Mouse (Mus musculus): ENCODE measurements around the gene Tbcd. TPM values are rescaled to one million over a fixed set of nuclear protein-coding genes. Genes with fewer than 3 reads are reported as not detected.
A peak's percentile ranks its signal among the peaks of the same experiment; 100 is the strongest.

The Tbcd gene
- 10 to 100 TPM; 18.4 to 18.8 TPM for total RNA-seq (2021)
- long read RNA-seq, experiment 1, full-length matches to known transcripts, result 2 of 5 reads
- long read RNA-seq, experiment 1, partial matches to known transcripts, result 2 of 5 reads
- long read RNA-seq, experiment 1, other reads (novel, unspliced or antisense), result 1 of 5 reads
- long read RNA-seq, experiment 2, partial matches to known transcripts, result 5 of 6 reads
- long read RNA-seq, experiment 2, other reads (novel, unspliced or antisense), result 0 of 6 reads

DNA sequence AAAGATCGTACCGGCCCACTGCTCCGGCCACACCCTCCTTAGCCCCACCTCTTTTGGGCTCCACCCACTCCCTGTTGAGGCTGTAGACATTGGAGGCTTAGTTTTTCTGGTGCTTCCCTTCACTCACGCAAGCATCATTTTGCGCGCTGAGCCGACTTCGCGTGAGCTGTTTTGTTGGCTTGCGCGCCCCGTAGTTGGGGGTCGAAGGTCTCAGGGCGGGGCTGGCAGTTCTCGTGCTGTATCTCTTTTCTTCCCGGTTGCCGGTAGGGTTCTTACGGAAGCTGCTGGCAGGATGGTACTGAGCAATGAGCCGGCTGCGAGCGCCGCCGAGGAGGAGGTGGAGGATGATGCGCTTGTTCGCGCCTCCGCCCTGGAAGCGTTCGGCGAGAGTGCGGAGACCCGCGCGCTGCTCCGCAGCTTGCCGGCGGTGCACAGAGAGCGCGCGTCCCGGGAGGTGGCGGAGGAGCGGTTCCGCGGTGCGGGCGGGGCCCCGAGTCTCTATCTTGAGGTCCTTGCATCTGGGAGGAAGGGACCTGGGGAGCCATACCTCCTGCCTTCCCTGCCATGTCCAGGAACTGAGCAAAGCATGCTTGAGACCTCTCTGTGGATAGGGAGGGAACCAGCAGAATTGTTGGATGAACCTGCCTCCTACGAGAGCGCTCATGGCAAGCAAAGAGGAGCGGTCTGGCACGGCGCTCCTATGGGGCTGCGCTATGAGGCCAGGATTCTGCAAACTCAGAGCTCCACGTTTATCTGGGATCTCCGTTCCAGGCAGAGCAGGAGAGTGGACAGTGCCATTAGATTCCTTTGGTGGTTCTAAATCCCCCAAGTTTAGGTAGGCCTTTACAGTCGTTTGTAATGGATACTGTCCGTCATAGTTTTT is at the start of gene Tbcd:
Gene Tbcd, plus strand, starts transcription at position 197 of the 883 bp plus-strand sequence.
- DNase-seq, result peak; percentile 93

DNA sequence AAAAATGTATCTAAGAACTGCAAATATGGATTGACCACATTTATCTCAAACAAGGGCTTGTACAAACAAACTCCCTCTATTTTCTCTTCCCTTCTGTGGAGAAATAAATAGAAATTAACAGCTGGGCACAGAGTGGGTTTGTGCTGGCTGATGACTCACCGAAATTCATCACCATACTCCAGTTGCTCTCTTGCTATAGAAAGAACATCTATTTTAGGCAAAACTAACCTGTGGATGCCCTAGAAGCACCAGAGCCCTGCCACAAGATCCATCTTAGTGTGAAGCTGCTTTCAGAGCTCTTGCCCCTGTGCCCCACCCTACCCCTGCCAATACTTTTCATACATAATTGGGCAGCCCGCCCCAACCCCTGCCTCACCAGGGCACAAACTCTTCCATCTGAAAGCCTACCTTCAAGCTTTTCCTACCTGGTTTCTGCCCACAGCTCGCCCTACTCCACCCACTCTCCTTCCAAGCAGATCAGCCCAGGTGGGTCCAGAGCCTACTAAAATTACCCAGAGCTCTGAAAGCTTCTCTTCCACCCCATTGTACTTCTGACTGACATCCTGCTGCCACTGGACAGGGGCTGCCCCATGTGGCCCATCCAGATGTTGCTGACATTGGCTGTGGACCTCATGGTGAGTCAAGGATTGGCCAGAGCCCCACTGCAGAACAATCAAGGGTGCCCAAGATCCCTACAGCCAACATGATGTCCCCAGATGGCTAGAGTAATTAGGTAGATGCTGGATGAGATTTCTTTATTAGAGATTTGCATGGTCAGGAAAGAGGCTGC is 44.2 kb upstream of the Tbcd start:
- no peak for DNase-seq

DNA sequence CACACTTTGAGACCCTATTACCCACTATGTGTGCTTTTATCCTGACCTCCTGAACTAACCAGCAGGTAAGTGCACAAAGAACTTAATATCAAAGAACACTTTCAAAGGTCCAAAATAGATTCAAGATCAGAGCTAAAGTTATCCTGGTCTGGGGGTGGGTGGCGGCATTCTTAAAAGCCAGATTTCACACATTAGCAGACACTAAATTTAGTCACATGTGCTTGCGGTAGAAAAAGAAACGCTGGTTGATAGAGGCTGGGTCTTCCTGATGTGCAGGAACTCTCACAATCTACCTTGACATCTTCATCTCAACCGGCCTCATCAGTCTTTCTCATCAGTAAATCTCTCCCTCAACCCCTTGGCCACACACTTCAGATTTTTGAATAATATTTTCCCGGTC is 37.0 kb upstream of the Tbcd start:
- no peak for DNase-seq

DNA sequence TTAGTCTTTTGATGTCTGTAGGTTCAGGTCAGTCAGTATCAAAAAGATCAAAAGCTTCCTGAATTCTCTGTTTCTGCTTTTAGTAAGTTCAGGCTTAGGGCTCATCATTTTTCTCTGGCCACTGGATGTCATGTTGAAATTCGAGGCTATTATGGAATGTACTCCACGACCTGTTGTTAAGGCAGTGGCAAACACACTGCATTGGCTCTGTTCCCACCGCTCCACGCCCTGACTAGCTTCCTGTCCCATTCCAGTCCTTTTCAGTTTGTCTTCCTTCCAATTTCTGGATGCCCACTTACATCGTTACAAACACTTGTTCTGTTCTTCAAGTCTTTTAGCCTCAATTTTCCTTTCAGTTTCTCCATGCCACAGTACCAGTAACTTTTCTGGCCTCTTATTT is 36.4 kb upstream of the Tbcd start:
- DNase-seq, result peak; percentile 17

DNA sequence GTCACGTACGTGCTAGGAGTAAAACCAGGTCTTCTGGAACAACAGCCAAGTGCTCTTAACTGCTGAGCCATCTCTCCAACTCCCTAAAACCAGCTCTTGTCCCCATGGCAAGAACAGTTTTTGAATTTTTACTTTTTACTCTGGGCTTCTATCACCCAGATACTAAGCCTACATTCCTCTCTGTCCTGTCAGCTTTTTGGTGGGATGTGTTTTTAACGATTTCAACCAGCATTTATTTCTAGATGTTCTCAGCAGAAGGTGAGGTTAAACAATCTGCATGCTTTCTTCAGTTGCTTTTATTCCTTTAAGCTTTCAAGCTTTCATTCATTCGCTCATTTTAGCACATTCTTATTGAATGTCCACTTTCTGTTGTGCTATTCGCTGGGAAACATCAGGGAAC is 33.8 kb upstream of the Tbcd start:
- DNase-seq, result no peak

DNA sequence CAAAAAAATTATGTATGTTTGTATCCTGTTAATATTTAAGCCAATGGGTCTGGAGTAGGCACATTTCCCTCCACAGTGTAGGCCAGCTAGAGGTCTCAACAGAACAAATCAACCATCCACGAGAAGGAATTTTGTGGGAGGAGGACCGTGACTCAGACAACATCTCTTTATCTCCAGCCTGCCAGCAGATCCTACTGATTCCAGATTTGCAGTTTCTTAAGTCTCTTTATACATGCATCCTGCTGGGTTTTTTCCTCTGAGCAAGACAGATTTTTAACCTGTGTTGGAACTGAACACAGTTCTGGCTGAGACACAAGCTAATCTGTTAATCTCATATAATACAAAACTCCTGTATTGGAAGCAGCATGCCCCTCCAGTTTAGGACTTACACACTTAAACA is 32.8 kb upstream of the Tbcd start:
- no peak for DNase-seq

DNA sequence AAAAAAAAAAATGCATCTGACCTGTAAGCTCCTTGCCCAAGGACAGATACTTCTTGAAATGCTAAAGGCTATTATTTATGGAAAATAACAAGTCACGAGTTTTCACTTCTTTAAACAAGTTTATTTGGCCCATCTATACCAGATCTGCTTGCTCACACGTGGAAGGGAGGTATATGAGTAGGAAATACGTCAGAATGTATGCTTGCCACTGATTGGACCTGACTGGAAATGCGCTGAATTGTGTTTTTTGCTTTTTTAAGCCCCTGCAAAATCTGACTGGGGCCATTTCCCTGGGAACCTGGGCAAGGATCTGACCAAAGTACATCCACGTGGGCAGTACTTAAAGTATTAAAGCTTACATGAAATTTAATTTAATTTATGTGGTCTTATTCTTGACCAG is 31.4 kb upstream of the Tbcd start:
- no peak for DNase-seq

DNA sequence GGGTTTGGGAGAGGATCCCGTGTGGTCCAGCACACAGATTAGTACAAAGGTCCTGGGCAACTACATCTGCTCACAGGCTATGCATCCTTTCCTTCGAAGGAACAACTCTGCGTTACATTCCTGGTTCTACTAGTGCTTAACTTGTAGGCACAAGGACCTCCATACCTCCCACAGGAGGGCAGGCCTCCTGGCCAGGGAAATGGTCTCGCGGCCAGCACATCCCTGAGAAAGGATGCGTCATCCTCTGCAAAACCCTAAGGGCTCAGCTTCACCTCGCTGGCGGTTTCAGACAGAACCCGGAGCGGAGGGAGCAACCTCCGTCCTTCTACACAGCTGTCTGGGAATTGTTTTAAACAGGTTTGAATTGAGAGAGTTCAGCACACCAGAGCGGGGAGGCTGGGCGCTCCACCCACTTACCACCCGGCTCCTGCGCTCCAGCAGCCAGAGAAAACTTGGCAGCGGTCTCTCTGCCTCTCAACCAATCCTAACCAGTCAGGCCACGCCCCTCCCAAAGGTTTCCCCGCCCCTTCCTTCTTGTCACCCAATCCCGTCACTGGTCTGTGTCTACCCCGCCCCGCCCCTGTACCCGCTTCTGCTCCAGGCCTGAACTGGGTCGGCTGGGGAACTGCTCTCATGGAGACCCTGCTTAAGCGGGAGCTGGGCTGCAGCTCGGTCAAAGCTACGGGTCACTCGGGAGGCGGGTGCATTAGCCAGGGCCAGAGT is 30.8 kb upstream of the Tbcd start, which contains the start of gene Fn3krp:
Gene Fn3krp, plus strand, starts transcription at position 572 of the 723 bp plus-strand sequence.
- peak; percentile 98 for DNase-seq

DNA sequence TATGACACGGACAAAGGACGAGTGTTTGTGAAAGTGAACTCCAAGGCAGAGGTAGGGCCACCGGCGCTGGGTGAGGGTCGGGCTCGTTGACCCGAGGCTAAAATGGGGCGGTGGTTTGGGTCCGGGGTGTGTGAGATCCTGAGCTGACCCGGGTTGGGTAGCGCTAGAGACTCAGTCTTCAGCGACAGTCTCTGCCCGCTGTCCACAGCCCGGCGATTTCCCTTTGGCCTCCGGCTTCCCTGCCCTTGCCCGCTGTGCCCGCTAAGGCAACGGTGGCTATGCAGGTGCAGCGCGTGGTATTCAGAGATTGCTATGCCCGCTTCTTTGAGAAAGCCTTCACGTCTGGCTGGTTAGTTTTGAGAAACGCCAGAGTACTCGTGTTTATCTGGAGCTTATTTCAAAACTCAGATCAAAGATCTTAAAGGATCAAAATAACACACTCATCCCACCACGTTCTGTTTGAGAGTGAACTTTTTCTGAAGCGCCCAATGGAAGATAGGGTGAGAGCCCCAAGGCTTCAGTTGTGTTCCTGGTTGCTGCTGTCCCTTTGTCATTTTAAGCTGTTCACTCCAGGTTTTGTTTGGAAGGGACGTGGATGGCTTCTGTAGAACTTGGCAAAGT is 30.1 kb upstream of the Tbcd start:
- no peak for DNase-seq

DNA sequence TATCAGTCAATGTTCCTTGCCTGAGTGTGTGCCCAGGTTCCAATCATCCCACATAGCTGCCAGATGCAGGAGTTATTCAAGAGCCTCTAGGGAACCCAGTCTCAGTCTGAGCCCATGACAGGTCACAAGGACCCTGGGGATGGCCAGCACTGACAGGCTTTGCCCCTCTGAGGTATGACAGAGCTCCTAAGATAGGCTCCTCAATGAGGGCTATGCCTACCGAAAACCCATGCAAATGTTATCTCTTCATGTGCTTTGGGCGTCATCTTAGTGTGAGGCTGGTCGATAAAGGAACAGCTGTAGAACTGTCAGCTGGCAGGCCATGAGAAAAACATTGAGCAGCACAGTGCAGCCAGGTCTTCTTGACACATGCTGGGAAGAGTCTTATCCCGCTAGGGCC is 18.4 kb upstream of the Tbcd start:
- DNase-seq, result no peak

DNA sequence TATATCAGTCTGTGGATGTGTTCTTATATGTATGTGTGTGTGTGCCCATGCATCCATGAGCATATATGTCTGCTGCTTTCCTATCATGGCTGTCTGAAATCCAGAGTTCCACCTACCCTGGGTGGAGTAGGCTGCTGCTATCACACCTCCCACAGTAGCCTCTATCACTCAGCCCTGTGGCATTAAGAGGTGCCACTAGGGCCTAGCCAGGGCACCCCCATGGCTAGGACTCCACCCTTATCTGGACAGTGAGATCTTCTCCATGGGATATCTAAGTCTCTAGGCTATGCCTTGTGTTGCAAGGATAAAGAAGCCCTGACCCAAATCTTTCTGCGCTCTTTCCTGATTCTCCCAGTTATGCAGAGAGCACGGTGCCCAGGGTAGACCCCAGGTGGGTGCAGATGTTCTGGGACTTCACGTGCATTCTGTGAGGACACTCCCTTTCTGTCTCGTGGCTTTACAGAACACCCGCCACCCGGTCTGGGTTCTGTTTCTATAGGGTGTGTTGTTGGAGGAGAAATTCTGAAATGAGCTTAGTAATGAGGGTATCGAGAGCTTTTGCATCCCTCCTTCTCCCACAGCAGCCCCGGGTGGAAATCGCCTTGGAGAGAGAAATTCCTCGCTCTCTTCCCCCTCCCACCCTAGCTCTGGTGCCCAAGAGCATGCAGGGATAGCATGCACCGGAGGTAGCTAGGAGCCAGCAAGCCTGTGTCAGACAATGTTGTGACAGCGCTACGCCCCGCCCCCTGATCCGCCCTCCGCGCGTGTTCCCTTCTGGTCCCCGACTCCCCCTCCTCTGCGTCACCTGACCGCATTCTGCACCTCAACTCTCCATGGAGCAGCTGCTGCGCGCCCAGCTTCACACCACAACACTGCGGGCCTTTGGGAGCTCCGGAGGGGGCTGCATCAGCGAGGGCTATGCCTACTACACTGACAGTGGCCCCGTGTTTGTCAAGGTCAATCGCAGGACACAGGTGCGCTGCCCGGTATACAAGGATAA is 17.3 kb upstream of the Tbcd start, which contains the start of gene Fn3k:
Gene Fn3k, plus strand, starts transcription at position 758 of the 1,000 bp plus-strand sequence.
- peak; percentile 70 for DNase-seq

DNA sequence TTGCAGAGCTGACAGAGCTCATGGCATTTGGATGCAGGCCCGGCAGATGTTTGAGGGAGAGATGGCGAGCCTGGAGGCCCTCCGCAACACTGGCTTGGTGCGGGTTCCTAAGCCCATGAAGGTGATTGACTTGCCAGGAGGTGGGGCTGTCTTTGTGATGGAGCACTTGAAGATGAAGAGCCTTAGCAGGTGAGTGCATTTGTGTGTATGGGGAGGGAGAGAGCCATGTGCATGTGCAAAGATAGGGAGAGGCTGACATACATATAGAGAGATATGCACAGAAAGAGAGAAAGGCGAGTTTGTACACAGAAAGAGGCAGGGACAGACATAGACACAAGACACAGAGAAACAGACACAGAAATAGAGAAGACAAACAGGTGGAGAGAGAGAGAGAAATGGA is 14.5 kb upstream of the Tbcd start:
- DNase-seq, result no peak

DNA sequence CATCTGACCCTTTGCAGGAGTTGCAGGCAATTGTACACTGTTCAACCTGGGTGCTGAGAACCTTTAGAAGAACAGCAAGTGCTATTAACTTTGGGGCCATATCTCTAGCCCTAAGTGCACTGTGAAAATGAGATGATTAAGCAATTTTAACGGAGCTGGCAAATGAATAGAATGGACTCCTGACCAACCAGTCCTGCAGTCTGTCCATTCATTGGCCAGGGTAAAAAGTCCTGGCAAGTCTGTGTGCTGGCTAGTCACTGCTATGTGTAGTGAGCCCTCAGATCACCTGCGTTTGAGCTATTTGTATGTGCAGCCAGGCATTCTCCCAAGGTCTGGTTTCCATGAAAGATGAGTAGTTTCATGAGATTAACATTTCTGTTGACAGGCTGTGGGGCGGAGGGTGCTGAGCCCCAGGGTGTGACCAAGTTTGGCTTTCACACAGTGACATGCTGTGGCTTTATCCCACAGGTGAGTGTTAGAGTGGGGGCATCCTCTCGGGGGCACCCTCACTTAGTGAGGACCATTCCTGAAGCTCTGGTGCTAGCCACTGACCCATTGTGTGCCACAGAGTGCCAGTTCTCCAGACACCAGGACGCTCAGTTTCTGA is 12.0 kb upstream of the Tbcd start:
- no peak for DNase-seq

DNA sequence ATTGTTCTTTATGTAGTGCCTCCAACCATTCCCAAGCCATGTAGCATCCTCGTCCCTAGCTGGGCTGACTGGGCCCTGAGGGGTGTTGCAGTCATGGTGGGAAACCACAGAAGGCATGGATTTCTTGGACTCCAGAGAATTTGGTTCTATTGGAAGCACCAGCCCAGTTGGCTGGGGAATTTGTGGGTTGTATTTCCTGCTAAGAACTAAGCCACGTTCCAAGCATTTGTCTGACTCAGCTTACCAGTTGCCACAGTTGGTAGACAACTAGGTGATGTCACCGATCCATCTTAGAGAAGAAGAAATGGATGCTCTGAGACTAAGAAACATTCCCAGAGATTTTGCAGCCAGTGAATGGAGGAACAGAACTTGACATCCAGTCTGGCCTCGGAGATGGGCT is 10.1 kb upstream of the Tbcd start:
- no peak for DNase-seq

DNA sequence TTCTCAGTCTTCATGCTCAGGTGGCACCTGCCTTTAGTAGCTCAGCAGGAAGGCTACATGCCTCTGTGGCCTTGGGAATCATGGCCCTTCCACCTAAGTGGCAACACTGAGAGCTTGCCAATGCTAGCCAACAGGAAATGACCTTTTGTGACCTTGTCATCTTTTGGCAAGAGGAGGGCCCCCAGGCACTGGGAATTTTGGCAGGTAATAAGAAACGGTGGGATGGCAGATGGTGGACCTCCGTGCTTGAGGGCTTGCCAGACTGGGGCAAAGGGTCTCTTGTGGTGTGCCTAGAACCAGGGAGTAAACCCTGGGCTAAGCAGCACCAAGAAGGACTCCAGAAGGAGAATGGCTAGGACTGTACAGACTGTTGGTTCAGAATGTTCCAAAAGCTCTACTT is 9.7 kb upstream of the Tbcd start:
- DNase-seq, result no peak

DNA sequence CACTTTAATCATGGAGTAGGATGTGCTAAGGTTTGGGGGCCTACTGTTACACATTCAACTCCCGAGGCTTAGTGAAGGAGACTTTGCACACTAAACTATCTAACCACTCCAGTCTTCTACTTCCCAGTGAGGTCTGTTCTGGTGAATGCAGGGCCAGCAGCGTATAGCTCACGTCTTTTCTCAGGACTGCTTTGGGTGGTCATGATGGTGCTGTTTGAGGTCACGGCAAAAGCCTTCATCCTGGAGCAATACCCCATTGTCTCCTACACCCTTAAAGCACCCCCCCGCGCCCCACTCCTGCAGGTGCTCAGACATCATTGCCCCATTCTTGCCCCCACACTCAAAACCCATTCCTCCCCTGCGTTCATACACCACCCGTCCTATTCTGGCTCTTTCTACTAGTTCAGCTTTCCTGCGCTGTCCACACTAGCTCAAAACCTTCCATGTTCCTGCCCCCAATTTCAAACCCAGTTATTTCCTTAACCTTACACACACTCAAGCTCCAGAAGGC is 478 bp upstream of the Tbcd start:
- DNase-seq, result peak; percentile 10

DNA sequence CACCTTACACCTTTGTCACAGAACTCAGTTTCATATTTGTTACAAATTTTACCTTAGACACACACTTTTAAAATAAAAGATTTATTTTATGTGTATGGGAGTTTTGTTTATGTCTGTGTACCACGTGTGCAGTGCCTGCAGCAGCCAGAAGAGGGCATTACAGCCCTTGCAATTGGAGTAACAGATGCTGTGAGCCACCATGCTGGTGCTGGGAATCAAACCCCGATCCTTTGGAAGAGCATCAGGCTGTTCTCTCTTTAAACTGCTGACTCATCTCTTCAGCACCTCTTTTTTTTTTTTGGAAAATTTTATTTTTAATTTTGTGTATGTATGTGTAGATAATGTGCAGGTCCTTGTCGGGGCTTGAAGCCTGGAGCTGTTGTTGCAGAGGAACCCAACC is 6.1 kb downstream of the Tbcd start:
- no peak for DNase-seq

DNA sequence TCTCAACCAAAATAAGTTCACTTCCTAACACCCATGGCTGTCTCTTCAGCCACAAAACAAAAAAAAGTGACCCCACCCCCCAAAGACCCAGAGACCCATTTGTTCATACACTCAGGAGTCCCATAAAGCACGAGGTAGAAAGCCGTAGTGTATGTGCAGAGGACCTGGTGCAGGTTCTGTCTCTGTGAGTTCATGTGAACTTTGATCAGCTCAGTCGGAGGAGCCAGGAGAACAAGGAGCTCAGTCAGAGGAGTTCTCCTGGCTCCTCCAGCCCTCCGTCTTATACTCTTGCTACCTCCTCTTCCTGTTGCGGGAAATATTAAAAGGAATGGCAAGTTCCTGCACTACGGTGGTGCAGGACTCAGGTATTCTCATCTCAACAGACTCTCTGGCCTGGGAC is 15.7 kb downstream of the Tbcd start:
- no peak for DNase-seq

DNA sequence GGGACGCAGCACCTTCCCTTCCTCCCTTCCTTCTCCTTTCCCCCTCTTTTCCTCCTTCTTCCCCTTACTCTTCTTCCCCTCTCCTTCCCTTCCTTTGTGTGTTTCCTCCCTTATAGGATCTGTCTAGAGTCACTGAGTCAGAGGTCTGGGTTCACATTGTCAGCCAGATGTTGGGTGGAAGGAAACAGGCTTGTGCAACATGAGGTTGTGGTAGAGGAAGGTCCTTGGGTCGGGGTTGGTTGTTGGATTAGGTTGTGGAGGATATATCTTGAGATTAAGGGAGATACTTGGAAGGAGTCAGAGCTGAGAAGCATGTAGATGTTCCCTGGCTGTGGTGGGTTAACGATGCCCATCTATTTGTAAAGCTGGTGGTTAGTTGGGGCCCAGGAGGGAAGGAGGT is 23.1 kb downstream of the Tbcd start:
- no peak for DNase-seq

Data from gastrocnemius, postnatal 10 days (tissue).